Mouse (Mus musculus) ES-E14 (cell line): ENCODE measurements around the gene Chrnb2. TPM values are rescaled to one million over a fixed set of nuclear protein-coding genes. Genes with fewer than 3 reads are reported as not detected.

Experiments used
- DNase-seq: peaks from one replicate; pipeline ENCODE4 v3.0.0-alpha.2; 2013; ENCODE audit warnings: low read depth, low spot score
- H3K27ac ChIP-seq: 2 replicates; pipeline ENCODE4 v1.5.1; 2012; ENCODE audit warnings: low read depth, mild to moderate bottlenecking, low read length, moderate library complexity, mixed read lengths; ENCODE audit not compliant: poor library complexity, insufficient read depth, severe bottlenecking
- H3K36me3 ChIP-seq: 2 replicates; pipeline ENCODE4 v1.6.1; 2012; ENCODE audit warnings: mild to moderate bottlenecking, low read length, moderate library complexity, mixed read lengths; ENCODE audit not compliant: control insufficient read depth, poor library complexity, insufficient read depth, severe bottlenecking
- H3K4me1 ChIP-seq, 2 experiments: fragments of 150-350 bp in 1 of 2; sonication (generic) in 1 of 2; 2 replicates each; pipeline ENCODE4 v1.6.1; 2012; ENCODE audit warnings: low read length in 2 of 2, mild to moderate bottlenecking in 1 of 2, mixed read lengths in 1 of 2; ENCODE audit not compliant: control insufficient read depth in 2 of 2, insufficient read depth in 2 of 2, poor library complexity in 1 of 2
- H3K4me3 ChIP-seq, 2 experiments: fragments of 150-350 bp in 1 of 2; sonication (generic) in 1 of 2; 2 replicates each; pipeline ENCODE4 v1.5.1; 2012; ENCODE audit warnings: low read length in 2 of 2, low read depth in 1 of 2, mild to moderate bottlenecking in 1 of 2, mixed read lengths in 1 of 2; ENCODE audit not compliant: insufficient read depth in 1 of 2, poor library complexity in 1 of 2, severe bottlenecking in 1 of 2
- H3K9ac ChIP-seq: 2 replicates; pipeline ENCODE4 v1.6.1; 2012; ENCODE audit warnings: low read depth, mild to moderate bottlenecking, low read length, mixed read lengths; ENCODE audit not compliant: poor library complexity, insufficient read depth, severe bottlenecking
- H3K9me3 ChIP-seq: fragments of 150-350 bp; sonication (generic); 2 replicates; pipeline ENCODE4 v1.6.1; 2012; ENCODE audit warnings: low read depth, mild to moderate bottlenecking, low read length; ENCODE audit not compliant: control insufficient read depth, insufficient read depth
- CHD2 ChIP-seq: IDR thresholded peaks from 2 replicates; pipeline ENCODE4 v1.6.1; 2014; ENCODE audit warnings: mild to moderate bottlenecking, low read depth, low read length, inconsistent platforms
- HCFC1 ChIP-seq: IDR thresholded peaks from 2 replicates; pipeline ENCODE4 v1.6.1; 2012; ENCODE audit warnings: low read length, inconsistent platforms, borderline replicate concordance; ENCODE audit not compliant: insufficient read depth
- MAFK ChIP-seq: IDR thresholded peaks from 2 replicates; pipeline ENCODE4 v1.6.1; 2014; ENCODE audit warnings: mild to moderate bottlenecking, low read depth, low read length, inconsistent platforms; ENCODE audit not compliant: insufficient read depth
- ZC3H11A ChIP-seq: IDR thresholded peaks from 2 replicates; pipeline ENCODE4 v1.6.1; 2012; ENCODE audit warnings: low read depth, mild to moderate bottlenecking, inconsistent platforms, low read length, borderline replicate concordance
- ZNF384 ChIP-seq: IDR thresholded peaks from 2 replicates; pipeline ENCODE4 v1.6.1; 2012; ENCODE audit warnings: low read depth, low read length, inconsistent platforms
- in situ Hi-C, 2 experiments: fragments of 600-800 bp; cut with MboI; formaldehyde crosslinking; loops; one replicate each; pipeline ENCODE4 v1.15.1; 2025; ENCODE audit warnings: low sequenced_read_pairs in 2 of 2, inconsistent platforms in 1 of 2; ENCODE audit not compliant: unreplicated experiment in 2 of 2
- total RNA-seq: library from RNA; depleted of rRNA; stranded (reverse); fragments of 300-350 nt; gene quantifications from 2 replicates; pipeline ENCODE4 v1.2.3, GENCODE M21; 2012; rRNA removed

Gene Chrnb2
- total RNA-seq, 1 experiment, result 0.67 TPM

DNA sequence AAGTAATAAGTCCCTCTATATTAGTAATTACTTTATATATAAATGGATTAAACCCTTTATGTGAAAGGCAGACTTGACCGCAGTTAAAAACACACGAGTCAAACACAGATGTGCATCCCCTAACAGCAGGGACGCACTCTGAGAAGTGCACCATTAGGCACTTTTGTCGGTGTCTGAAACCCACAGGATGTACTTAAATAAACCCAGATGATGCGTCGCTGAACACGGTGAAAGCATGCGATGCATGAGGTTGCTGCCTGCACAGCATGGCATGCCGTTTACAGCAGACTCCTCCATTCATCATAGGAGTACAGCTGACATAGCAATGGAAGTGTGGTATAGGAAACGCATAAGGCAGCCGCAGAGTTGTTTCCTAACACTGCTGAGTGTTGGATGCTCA lies 64.0 kb downstream of the Chrnb2 start:
- Histone ChIP-seq H3K9me3 (no peaks in the 10 kb centered on the region), H3K9ac (no peak overlapping the region), H3K4me1 (no peaks in the 10 kb centered on the region), H3K4me3 (no peak overlapping the region), H3K36me3 (no peaks in the 10 kb centered on the region), H3K27ac (no peak overlapping the region)
- TF ChIP-seq CHD2 (no peak), ZNF384 (no peak), ZC3H11A (no peak), MAFK (no peak), HCFC1 (no peak)
- no peak for DNase-seq
- in situ Hi-C loops, result no loop called here

- no peaks in the 10 kb centered on the region for H3K36me3 ChIP-seq
- TF ChIP-seq ZNF384 (no peak), ZC3H11A (no peak), MAFK (no peak), CHD2 (no peak), HCFC1 (no peak)
- no peaks in the 10 kb centered on the region for H3K4me1 ChIP-seq
- no peak overlapping the region for H3K27ac ChIP-seq
- DNase-seq, result no peak
- no peak overlapping the region for H3K4me3 ChIP-seq
- H3K9ac ChIP-seq, result no peak overlapping the region
- no peaks in the 10 kb centered on the region for H3K9me3 ChIP-seq
- in situ Hi-C loops, result no loop called here
Observed at GRCm38 (mm10) chr3:89698958-89699357, 65.5 kb downstream of the Chrnb2 start.

Other genes with a start within 250 kb of the Chrnb2 start
- gene Kcnn3, start 244.5 kb downstream of the Chrnb2 start, total RNA-seq, result 0.13 and 0.26 TPM in 2 replicates
- gene Adar, start 49.6 kb downstream of the Chrnb2 start, total RNA-seq, result 35.2 and 42.7 TPM in 2 replicates
- gene Ube2q1, start 9.0 kb upstream of the Chrnb2 start, total RNA-seq, result 45.2 and 47.6 TPM in 2 replicates
- gene She, start 66.7 kb upstream of the Chrnb2 start, total RNA-seq, result 2.0 and 2.6 TPM in 2 replicates
- gene Il6ra, start 148.6 kb upstream of the Chrnb2 start, total RNA-seq, result 1.0 and 1.8 TPM in 2 replicates
- 41.6 and 51.4 TPM in 2 replicates for gene Atp8b2, start 198.9 kb upstream of the Chrnb2 start, total RNA-seq
- gene Hax1, start 234.1 kb upstream of the Chrnb2 start, total RNA-seq, result 222 and 241 TPM in 2 replicates